Mouse (Mus musculus): ENCODE data around the gene Efnb1.

Efnb1 gene

GRCm38 (mm10) chrX:99154358-99154757 lies 18.4 kb downstream of the Efnb1 start:
- no peak for DNase-seq

- DNase-seq, result no peak
These were observed 23.1 kb downstream of the Efnb1 start for GRCm38 (mm10) chrX:99159020-99159419.

- no peak for DNase-seq
These were observed 28.2 kb downstream of the Efnb1 start for GRCm38 (mm10) chrX:99164111-99164510.

GRCm38 (mm10) chrX:99164855-99165368 lies 29.0 kb downstream of the Efnb1 start:
- no peak for DNase-seq

GRCm38 (mm10) chrX:99167014-99167413 lies 31.1 kb downstream of the Efnb1 start:
- no peak for DNase-seq

GRCm38 (mm10) chrX:99167550-99167949 lies 31.6 kb downstream of the Efnb1 start:
- DNase-seq, result no peak

- DNase-seq, result no peak
These were observed 36.4 kb downstream of the Efnb1 start for GRCm38 (mm10) chrX:99172301-99172700.

- DNase-seq, result no peak
These were observed 49.2 kb downstream of the Efnb1 start for GRCm38 (mm10) chrX:99185081-99185596.

GRCm38 (mm10) chrX:99186497-99187435 lies 50.8 kb downstream of the Efnb1 start:
- DNase-seq, result no peak

- no peak for DNase-seq
These were observed 55.6 kb downstream of the Efnb1 start for GRCm38 (mm10) chrX:99191441-99192087.

GRCm38 (mm10) chrX:99196910-99197309 lies 61.0 kb downstream of the Efnb1 start:
- DNase-seq, result no peak

- no peak for DNase-seq
These were observed 62.6 kb downstream of the Efnb1 start for GRCm38 (mm10) chrX:99198532-99198931.

All from right cerebral cortex, adult 18-20 months (tissue).